Mouse (Mus musculus) lung, postnatal 0 days (tissue): Measurements from ENCODE around the gene Ccr7.

Experiments used
- CTCF ChIP-seq: IDR thresholded peaks from 2 replicates; pipeline ENCODE4 v1.5.1; 2016; ENCODE audit warnings: antibody characterized with exemption, mild to moderate bottlenecking
- EP300 ChIP-seq: IDR thresholded peaks from 2 replicates; pipeline ENCODE4 v1.6.1; 2016; ENCODE audit warnings: antibody characterized with exemption, mild to moderate bottlenecking, control low read depth

DNA sequence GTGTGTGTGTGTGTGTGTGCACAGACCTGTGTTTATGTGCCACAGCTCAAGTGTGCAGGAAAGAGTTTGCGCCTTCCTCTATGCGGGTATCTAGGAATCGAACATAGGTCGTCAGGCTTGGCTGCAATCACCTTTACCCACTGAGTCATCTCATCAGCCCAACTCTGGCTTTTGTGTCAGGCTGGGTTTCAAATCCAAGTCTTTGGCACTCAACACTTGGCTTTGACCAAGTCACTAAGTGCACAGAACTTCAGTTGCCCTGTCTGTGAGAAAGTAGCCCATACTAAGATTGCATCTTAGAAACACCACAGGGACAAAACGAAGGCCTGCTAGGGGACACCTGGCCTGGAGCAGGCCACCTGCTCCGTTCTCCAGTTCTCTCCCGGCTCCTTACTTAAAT is 12.7 kb upstream of the Ccr7 start:
- no peak for TF ChIP-seq CTCF
- no peak for TF ChIP-seq EP300
